In genomic region chr13:69538327-69538726, GRCm38 (mm10) we compare ENCODE assay signal across 10 mouse cellular contexts. TPM values are rescaled to one million over a fixed set of nuclear protein-coding genes. Genes with fewer than 3 reads are reported as not detected.
A peak's percentile ranks its signal among the peaks of the same experiment; 100 is the strongest.
DNase-seq lines count a peak whose midpoint lies in the region; ATAC-seq and TF ChIP-seq lines count a peak whose summit lies in the region.
"Had no signal": no experiment of that assay in that cellular context is flagged by ENCODE, and none has a peak within 500 bp of the region (broad histone marks: within the 10 kb centered on the region; RNA-seq: fewer than 3 reads in every experiment).

No protein-coding gene starts in this region.

- ATAC-seq in liver, embryonic 11.5 days (replicated peaks; ENCODE audit: low FRiP score): no peak
- ATAC-seq in embryonic facial prominence, embryonic 12.5 days (ENCODE audit: insufficient number of reproducible peaks, insufficient read depth, low FRiP score, low TSS enrichment): no peak
- ATAC-seq in forebrain, postnatal 0 days: no peak

- H3K27me3 ChIP-seq in liver, embryonic 11.5 days (replicated peaks; ENCODE audit: control insufficient read depth, insufficient read depth, low read length): no peaks in the 10 kb centered on the region
- H3K27me3 ChIP-seq in embryonic facial prominence, embryonic 12.5 days: no peaks in the 10 kb centered on the region
- no peaks in the 10 kb centered on the region for H3K27me3 ChIP-seq in forebrain, postnatal 0 days (ENCODE audit: insufficient read depth, low read length)
- H3K27me3 ChIP-seq: liver, embryonic 15.5 days had no signal

- no peaks in the 10 kb centered on the region for H3K9me3 ChIP-seq in liver, embryonic 11.5 days (ENCODE audit: control insufficient read depth, low read length)
- H3K9me3 ChIP-seq in embryonic facial prominence, embryonic 12.5 days: no peaks in the 10 kb centered on the region
- no peaks in the 10 kb centered on the region for H3K9me3 ChIP-seq in forebrain, postnatal 0 days (ENCODE audit: low read length)
- H3K9me3 ChIP-seq: liver, embryonic 15.5 days had no signal

- H3K9ac ChIP-seq in liver, embryonic 11.5 days (ENCODE audit: low read depth, low read length): no peak overlapping the region
- no peak overlapping the region for H3K9ac ChIP-seq in embryonic facial prominence, embryonic 12.5 days
- H3K9ac ChIP-seq in forebrain, postnatal 0 days: no peak overlapping the region
- H3K9ac ChIP-seq: liver, embryonic 15.5 days had no signal

- intact Hi-C loops in left cerebral cortex, adult 2 months (cut with DNase I): no loop called here

- 15% methylated on average over 4 of the region's 4 CpGs for WGBS in liver, embryonic 11.5 days
- 18% methylated on average over 4 of the region's 4 CpGs for WGBS in embryonic facial prominence, embryonic 12.5 days
- WGBS in forebrain, postnatal 0 days: 28% methylated on average over 4 of the region's 4 CpGs

- no peak overlapping the region for H3K4me2 ChIP-seq in liver, embryonic 11.5 days
- 0 out of 2 replicates have a peak overlapping the region, but pooled peaks have one; percentile 3 for H3K4me2 ChIP-seq in embryonic facial prominence, embryonic 12.5 days (replicated peaks)
- H3K4me2 ChIP-seq in forebrain, postnatal 0 days (ENCODE audit: low read depth): no peak overlapping the region
- H3K4me2 ChIP-seq: liver, embryonic 15.5 days had no signal

- DNase-seq in embryo, embryonic 10 days (ENCODE audit: low spot score): peak; percentile 54
- DNase-seq in embryo, embryonic 9.5 days (ENCODE audit: extremely low spot score): no peak
- peak; percentile 49 for DNase-seq in liver
- no peak for DNase-seq in liver, embryonic 11.5 days (ENCODE audit: low spot score)
- DNase-seq in lung, postnatal 10 days: peak; percentile 72
- DNase-seq in left cerebral cortex, adult 2 months (ENCODE audit: extremely low spot score in 1 of 2, low spot score in 2 of 2): no peak
- DNase-seq in forebrain, postnatal 0 days: no peak
- DNase-seq: thymus, adult 18-20 months had no signal

- no peak overlapping the region for H3K27ac ChIP-seq in liver, embryonic 11.5 days (ENCODE audit: low read depth, low read length)
- no peak overlapping the region; the same call in 1 of the 2 replicates for H3K27ac ChIP-seq in embryonic facial prominence, embryonic 12.5 days
- H3K27ac ChIP-seq in left cerebral cortex, adult 2 months: no peak overlapping the region
- H3K27ac ChIP-seq in forebrain, postnatal 0 days (ENCODE audit: low read depth, low read length): no peak overlapping the region
- H3K27ac ChIP-seq: liver, embryonic 15.5 days had no signal

- no peak for TF ChIP-seq CTCF in left cerebral cortex, adult 2 months (IDR thresholded peaks at IDR 0.05)
- no peak for TF ChIP-seq CTCF in forebrain, postnatal 0 days (IDR thresholded peaks at IDR 0.05; ENCODE audit: low read depth)

- no peak overlapping the region for H3K4me3 ChIP-seq in liver, embryonic 11.5 days (ENCODE audit: low read depth, low read length)
- no peak overlapping the region for H3K4me3 ChIP-seq in embryonic facial prominence, embryonic 12.5 days
- no peak overlapping the region for H3K4me3 ChIP-seq in left cerebral cortex, adult 2 months
- H3K4me3 ChIP-seq in forebrain, postnatal 0 days (ENCODE audit: low read depth, low read length): no peak overlapping the region
- H3K4me3 ChIP-seq: liver, embryonic 15.5 days had no signal

- H3K36me3 ChIP-seq in liver, embryonic 11.5 days (ENCODE audit: control insufficient read depth, insufficient read depth, low read length): no peaks in the 10 kb centered on the region
- no peaks in the 10 kb centered on the region for H3K36me3 ChIP-seq in embryonic facial prominence, embryonic 12.5 days
- H3K36me3 ChIP-seq in forebrain, postnatal 0 days (ENCODE audit: insufficient read depth): no peaks in the 10 kb centered on the region
- H3K36me3 ChIP-seq: liver, embryonic 15.5 days had no signal

- H3K4me1 ChIP-seq in liver, embryonic 11.5 days (replicated peaks; ENCODE audit: control insufficient read depth, insufficient read depth, low read length): peaks cover 8% of the 10 kb centered on the region
- peaks cover 31% of the 10 kb centered on the region for H3K4me1 ChIP-seq in embryonic facial prominence, embryonic 12.5 days
- H3K4me1 ChIP-seq in forebrain, postnatal 0 days (ENCODE audit: insufficient read depth): no peaks in the 10 kb centered on the region

RNA-seq across cellular contexts. Expression of gene Tent4a, which starts 3.9 kb away (rescaled TPM):
- polyA plus RNA-seq in liver, embryonic 11.5 days (2014; fragmentation: Nextera tagmentation; extraction: Ambion mirVana): 5.3 and 6.2 TPM in 2 replicates
- 6.2 and 6.6 TPM in 2 replicates for polyA plus RNA-seq in embryonic facial prominence, embryonic 12.5 days (2016; fragmentation: Nextera tagmentation; extraction: Ambion mirVana)
- total RNA-seq in left cerebral cortex, adult 2 months (2021): 10 to 100 TPM; 46.5 to 48.2 TPM
- 21.7 and 29.3 TPM in 2 replicates for total RNA-seq in forebrain, postnatal 0 days (2014; rRNA removed)
- polyA plus RNA-seq in forebrain, postnatal 0 days (2015; fragmentation: Nextera tagmentation; extraction: Ambion mirVana): 4.5 and 4.9 TPM in 2 replicates

RNA-seq across cellular contexts. Expression of gene Nsun2, which starts 4.8 kb away (rescaled TPM):
- 278 and 320 TPM in 2 replicates for polyA plus RNA-seq in liver, embryonic 11.5 days (2014; fragmentation: Nextera tagmentation; extraction: Ambion mirVana)
- 124 TPM in 2 replicates for polyA plus RNA-seq in embryonic facial prominence, embryonic 12.5 days (2016; fragmentation: Nextera tagmentation; extraction: Ambion mirVana)
- 10 to 100 TPM; 83.2 to 93.0 TPM for total RNA-seq in left cerebral cortex, adult 2 months (2021)
- total RNA-seq in forebrain, postnatal 0 days (2014; rRNA removed): 64.2 and 64.3 TPM in 2 replicates
- 64.6 and 74.4 TPM in 2 replicates for polyA plus RNA-seq in forebrain, postnatal 0 days (2015; fragmentation: Nextera tagmentation; extraction: Ambion mirVana)

Comparison
In these comparisons a context has a peak if more than half of its experiments do, and no peak if none do; other contexts are left out.
1. DNase-seq: peak in embryo, embryonic 10 days (single experiment), liver (single experiment) and lung, postnatal 10 days (single experiment); none in embryo, embryonic 9.5 days (single experiment), liver, embryonic 11.5 days (single experiment), left cerebral cortex, adult 2 months (0 of 2) and forebrain, postnatal 0 days (single experiment).